Mouse (Mus musculus): Measurements from ENCODE around the gene Arpc2. TPM values are rescaled to one million over a fixed set of nuclear protein-coding genes. Genes with fewer than 3 reads are reported as not detected.
A peak's percentile ranks its signal among the peaks of the same experiment; 100 is the strongest.

The Arpc2 gene
- polyA plus RNA-seq, 1 experiment from 2014 or later, result 405 TPM

GRCm38 (mm10) chr1:74277883-74278537, 42.1 kb downstream of the Arpc2 start:
- Histone ChIP-seq H3K36me3 (peaks cover 45% of the 10 kb centered on the region), H3K9me3 (no peaks in the 10 kb centered on the region), H3K4me3 (no peak overlapping the region), H3K4me2 (no peak overlapping the region), H3K27me3 (no peaks in the 10 kb centered on the region), H3K9ac (no peak overlapping the region), H3K27ac (no peak overlapping the region), H3K4me1 (replicated peaks) (peaks cover 14% of the 10 kb centered on the region)
- WGBS, result 69% methylated on average over 8 of the region's 8 CpGs
- ATAC-seq (ENCODE audit: low FRiP score), result no peak

GRCm38 (mm10) chr1:74278538-74278937, 42.7 kb downstream of the Arpc2 start, which contains the start of gene Gpbar1:
Gene Gpbar1 (plus strand): TSS chr1:74278550.
- Histone ChIP-seq H3K9me3 (no peaks in the 10 kb centered on the region), H3K4me1 (replicated peaks) (peaks cover 19% of the 10 kb centered on the region), H3K4me3 (no peak within 1 kb of the TSS), H3K4me2 (no peak within 1 kb of the TSS), H3K36me3 (peaks cover 47% of the 10 kb centered on the region), H3K27me3 (no peaks in the 10 kb centered on the region), H3K9ac (no peak within 1 kb of the TSS), H3K27ac (no peak within 1 kb of the TSS)
- WGBS, result 92% methylated on average over 10 of the region's 10 CpGs
- ATAC-seq (ENCODE audit: low FRiP score), result no peak

- H3K4me1 ChIP-seq (replicated peaks), result peaks cover 23% of the 10 kb centered on the region
- no peaks in the 10 kb centered on the region for H3K27me3 ChIP-seq
- peaks cover 47% of the 10 kb centered on the region for H3K36me3 ChIP-seq
- no peak overlapping the region for H3K4me3 ChIP-seq
- no peak overlapping the region for H3K27ac ChIP-seq
- no peak overlapping the region for H3K9ac ChIP-seq
- no peak overlapping the region for H3K4me2 ChIP-seq
- no peak for ATAC-seq (ENCODE audit: low FRiP score)
- no peaks in the 10 kb centered on the region for H3K9me3 ChIP-seq
- 91% methylated on average over 11 of the region's 11 CpGs for WGBS
Observed at GRCm38 (mm10) chr1:74278988-74279387, 43.1 kb downstream of the Arpc2 start.

- Histone ChIP-seq H3K36me3 (peaks cover 47% of the 10 kb centered on the region), H3K27ac (no peak overlapping the region), H3K4me2 (no peak overlapping the region), H3K4me1 (replicated peaks) (peaks cover 29% of the 10 kb centered on the region), H3K27me3 (no peaks in the 10 kb centered on the region), H3K9ac (no peak overlapping the region), H3K4me3 (no peak overlapping the region), H3K9me3 (no peaks in the 10 kb centered on the region)
- WGBS, result 95% methylated on average over 14 of the region's 14 CpGs
- ATAC-seq (ENCODE audit: low FRiP score), result no peak
Observed at GRCm38 (mm10) chr1:74280591-74281325, 44.9 kb downstream of the Arpc2 start.

GRCm38 (mm10) chr1:74281372-74281771, 45.5 kb downstream of the Arpc2 start:
- peaks cover 47% of the 10 kb centered on the region for H3K36me3 ChIP-seq
- H3K4me3 ChIP-seq, result no peak overlapping the region
- no peak overlapping the region for H3K9ac ChIP-seq
- no peak overlapping the region for H3K27ac ChIP-seq
- H3K27me3 ChIP-seq, result no peaks in the 10 kb centered on the region
- ATAC-seq (ENCODE audit: low FRiP score), result no peak
- H3K9me3 ChIP-seq, result no peaks in the 10 kb centered on the region
- H3K4me2 ChIP-seq, result no peak overlapping the region
- H3K4me1 ChIP-seq (replicated peaks), result peaks cover 35% of the 10 kb centered on the region
- 93% methylated on average over 2 of the region's 2 CpGs for WGBS

- Histone ChIP-seq H3K9ac (no peak overlapping the region), H3K4me3 (no peak overlapping the region), H3K27me3 (no peaks in the 10 kb centered on the region), H3K36me3 (peaks cover 47% of the 10 kb centered on the region), H3K9me3 (no peaks in the 10 kb centered on the region), H3K4me2 (no peak overlapping the region), H3K4me1 (replicated peaks) (peaks cover 36% of the 10 kb centered on the region), H3K27ac (no peak overlapping the region)
- 95% methylated on average over 8 of the region's 8 CpGs for WGBS
- ATAC-seq (ENCODE audit: low FRiP score), result no peak
Observed at GRCm38 (mm10) chr1:74281886-74282285, 46.0 kb downstream of the Arpc2 start.

- H3K27ac ChIP-seq, result no peak overlapping the region
- H3K4me3 ChIP-seq, result peak overlapping the region; percentile 78
- no peaks in the 10 kb centered on the region for H3K9me3 ChIP-seq
- no peak for ATAC-seq (ENCODE audit: low FRiP score)
- WGBS, result 91% methylated on average over 10 of the region's 10 CpGs
- H3K9ac ChIP-seq, result no peak overlapping the region
- H3K4me1 ChIP-seq (replicated peaks), result peaks cover 33% of the 10 kb centered on the region
- no peaks in the 10 kb centered on the region for H3K27me3 ChIP-seq
- peak overlapping the region; percentile 27; the same call in 1 of the 2 replicates for H3K4me2 ChIP-seq
- H3K36me3 ChIP-seq, result peaks cover 47% of the 10 kb centered on the region
Observed at GRCm38 (mm10) chr1:74282896-74283625, 47.2 kb downstream of the Arpc2 start.

- peak; percentile 57 for ATAC-seq (ENCODE audit: low FRiP score)
- H3K9me3 ChIP-seq, result no peaks in the 10 kb centered on the region
- H3K27me3 ChIP-seq, result no peaks in the 10 kb centered on the region
- peak overlapping the region; percentile 78 for H3K4me3 ChIP-seq
- peak overlapping the region; percentile 89 for H3K9ac ChIP-seq
- H3K27ac ChIP-seq, result peak overlapping the region; percentile 87
- whole genome bisulfite sequencing, result 16% methylated on average over 15 of the region's 15 CpGs
- peaks cover 45% of the 10 kb centered on the region for H3K36me3 ChIP-seq
- peaks cover 33% of the 10 kb centered on the region for H3K4me1 ChIP-seq (replicated peaks)
- H3K4me2 ChIP-seq, result peak overlapping the region; percentile 85
Observed at GRCm38 (mm10) chr1:74283686-74284463, 48.0 kb downstream of the Arpc2 start.

GRCm38 (mm10) chr1:74284543-74285160, 48.8 kb downstream of the Arpc2 start, which contains the start of the genes Aamp and Pnkd:
Gene Aamp (minus strand): TSS chr1:74284738.
Gene Pnkd (plus strand): TSS chr1:74284930.
- H3K4me2 ChIP-seq, result peak within 1 kb of the TSS; percentile 85
- H3K9me3 ChIP-seq, result no peaks in the 10 kb centered on the region
- peaks cover 36% of the 10 kb centered on the region for H3K4me1 ChIP-seq (replicated peaks)
- peaks cover 44% of the 10 kb centered on the region for H3K36me3 ChIP-seq
- no peaks in the 10 kb centered on the region for H3K27me3 ChIP-seq
- ATAC-seq (ENCODE audit: low FRiP score), result peak; percentile 98
- WGBS, result under 1% methylated on average over 56 of the region's 56 CpGs
- H3K9ac ChIP-seq, result peak within 1 kb of the TSS; percentile 89
- peak within 1 kb of the TSS; percentile 78 for H3K4me3 ChIP-seq
- H3K27ac ChIP-seq, result peak within 1 kb of the TSS; percentile 87

GRCm38 (mm10) chr1:74285212-74286010, 49.5 kb downstream of the Arpc2 start:
- Histone ChIP-seq H3K9ac (peak overlapping the region; percentile 79), H3K4me2 (peak overlapping the region; percentile 77), H3K9me3 (no peaks in the 10 kb centered on the region), H3K27ac (peak overlapping the region; percentile 68), H3K27me3 (no peaks in the 10 kb centered on the region), H3K36me3 (peaks cover 44% of the 10 kb centered on the region), H3K4me3 (peak overlapping the region; percentile 78), H3K4me1 (replicated peaks) (peaks cover 44% of the 10 kb centered on the region)
- no peak for ATAC-seq (ENCODE audit: low FRiP score)
- WGBS, result 4% methylated on average over 23 of the region's 23 CpGs
